Mouse (Mus musculus): ENCODE data around the gene Plxnc1.

Gene Plxnc1

DNA sequence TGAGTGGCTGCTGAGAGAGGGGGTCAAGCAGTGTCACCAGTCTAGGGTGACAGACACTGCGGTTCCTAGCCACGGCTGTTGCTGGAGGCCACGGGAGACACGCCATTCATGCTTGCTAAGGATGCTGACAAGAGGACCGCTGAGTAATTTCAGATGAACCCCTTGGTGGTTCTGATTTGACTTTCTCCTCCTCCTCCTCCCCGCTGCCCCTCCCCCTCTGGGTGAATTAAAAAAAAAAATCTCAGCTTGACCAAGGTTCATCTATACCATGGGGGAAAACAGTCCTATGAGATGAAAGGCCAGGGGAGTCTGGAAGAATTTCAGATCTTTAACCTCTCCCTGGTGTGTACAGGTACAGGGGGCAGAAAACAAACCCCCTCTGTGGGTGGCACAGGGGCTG, 22.9 kb downstream of the Plxnc1 start:
- no peak for DNase-seq (ENCODE audit: low read depth in 2 of 2, low spot score in 2 of 2)

GRCm38 (mm10) chr10:94920526-94920925, 24.1 kb downstream of the Plxnc1 start:
- no peak for DNase-seq (ENCODE audit: low read depth in 2 of 2, low spot score in 2 of 2)

DNA sequence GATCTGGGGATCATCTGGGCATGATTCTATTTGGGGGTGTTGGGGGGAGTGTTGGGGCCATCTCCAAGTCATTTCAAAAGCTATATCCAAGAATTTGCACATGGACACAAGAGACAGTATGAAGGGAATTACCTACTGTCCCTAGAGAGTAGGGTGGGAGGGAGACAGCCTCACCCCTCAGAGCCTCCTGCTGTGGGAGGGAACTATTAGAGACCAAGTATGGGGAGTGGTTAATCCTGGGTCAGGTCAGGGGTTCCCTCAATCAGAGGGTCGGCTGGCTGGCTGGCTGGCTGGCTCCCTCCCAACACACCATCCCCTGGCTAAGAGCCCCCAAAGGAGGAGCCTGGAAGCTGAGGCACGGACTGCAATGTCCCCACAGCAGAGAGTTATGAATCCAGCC, 24.7 kb downstream of the Plxnc1 start:
- no peak for DNase-seq (ENCODE audit: low read depth in 2 of 2, low spot score in 2 of 2)

DNA sequence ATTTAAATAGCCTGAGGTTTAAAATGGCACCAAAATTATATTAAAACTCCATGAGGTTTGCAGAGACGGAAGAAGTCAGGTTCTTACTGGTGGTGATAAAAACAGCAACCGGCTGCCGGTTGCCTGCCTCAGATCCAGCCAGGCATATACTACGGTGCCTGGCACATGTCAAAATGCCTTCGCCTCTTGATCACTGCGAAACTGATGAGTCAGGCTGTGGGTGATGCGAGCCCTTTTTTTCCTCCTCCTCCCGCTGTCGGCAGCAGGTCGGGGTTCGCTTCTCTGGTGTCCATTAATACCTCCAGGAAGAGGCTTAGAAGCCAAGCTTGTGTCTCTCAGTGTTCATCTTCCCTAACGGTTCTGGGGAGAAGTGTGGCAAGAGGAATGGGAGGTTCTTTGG, 25.1 kb downstream of the Plxnc1 start:
- DNase-seq (ENCODE audit: low read depth in 2 of 2, low spot score in 2 of 2) = no peak

DNA sequence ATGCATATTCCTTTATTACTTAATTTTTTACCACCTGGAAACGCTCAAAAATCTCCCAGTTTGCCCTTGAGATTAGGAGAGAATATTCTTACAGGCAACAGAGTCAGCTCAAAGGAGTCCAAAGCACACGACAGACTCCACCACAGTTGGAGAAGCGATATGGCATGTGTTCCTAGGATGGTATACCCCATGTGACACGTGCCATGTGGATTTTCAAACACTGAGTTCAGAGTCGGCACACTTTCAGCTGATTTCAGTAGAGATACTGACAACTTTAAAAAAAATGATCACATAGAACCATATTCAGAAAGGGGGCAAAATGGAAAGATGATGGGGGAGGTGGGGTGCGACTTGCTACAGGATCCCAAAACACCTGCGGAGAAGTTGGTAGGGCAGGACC, 26.0 kb downstream of the Plxnc1 start:
- DNase-seq (ENCODE audit: low read depth in 2 of 2, low spot score in 2 of 2) = no peak

DNA sequence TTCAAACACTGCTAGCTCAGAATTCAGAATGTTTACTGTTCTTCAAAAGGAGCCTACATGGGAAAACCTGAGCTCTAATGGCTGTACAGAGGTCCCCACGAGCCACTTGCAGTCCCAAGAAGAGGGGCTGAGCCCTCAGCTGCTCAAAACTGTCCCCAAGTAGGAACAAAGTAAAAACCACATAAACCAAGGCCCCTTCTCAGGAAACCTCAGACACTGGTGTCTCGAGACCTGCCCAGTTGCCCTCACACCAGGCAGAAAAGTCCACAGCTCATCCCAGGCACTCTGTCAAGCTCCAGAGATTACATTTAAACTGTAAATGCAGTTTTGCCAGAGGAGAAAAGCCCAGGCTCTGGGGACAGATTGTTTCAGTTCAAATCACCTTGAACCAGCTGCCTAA, 26.6 kb downstream of the Plxnc1 start:
- DNase-seq (ENCODE audit: low read depth in 2 of 2, low spot score in 2 of 2) = no peak

DNA sequence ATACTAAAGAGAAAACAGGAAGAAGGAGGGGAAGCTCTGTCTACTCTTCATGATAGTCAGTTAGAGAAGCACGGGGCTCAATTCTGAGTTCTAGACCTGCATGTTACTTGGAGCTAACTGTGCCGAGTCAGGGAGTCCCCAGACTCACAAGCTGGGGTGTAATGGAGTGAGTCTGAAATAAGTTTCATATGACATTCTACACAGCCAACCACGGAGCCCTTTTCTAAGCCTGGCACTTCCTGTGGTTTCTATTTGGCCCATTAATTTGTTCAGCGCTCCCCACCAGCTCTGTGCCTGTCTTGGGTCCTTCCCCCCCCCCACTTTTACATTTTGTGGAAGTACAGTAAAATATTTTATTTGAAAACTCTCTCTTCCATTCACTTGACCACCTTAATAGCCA, 27.3 kb downstream of the Plxnc1 start:
- no peak for DNase-seq (ENCODE audit: low read depth in 2 of 2, low spot score in 2 of 2)

DNA sequence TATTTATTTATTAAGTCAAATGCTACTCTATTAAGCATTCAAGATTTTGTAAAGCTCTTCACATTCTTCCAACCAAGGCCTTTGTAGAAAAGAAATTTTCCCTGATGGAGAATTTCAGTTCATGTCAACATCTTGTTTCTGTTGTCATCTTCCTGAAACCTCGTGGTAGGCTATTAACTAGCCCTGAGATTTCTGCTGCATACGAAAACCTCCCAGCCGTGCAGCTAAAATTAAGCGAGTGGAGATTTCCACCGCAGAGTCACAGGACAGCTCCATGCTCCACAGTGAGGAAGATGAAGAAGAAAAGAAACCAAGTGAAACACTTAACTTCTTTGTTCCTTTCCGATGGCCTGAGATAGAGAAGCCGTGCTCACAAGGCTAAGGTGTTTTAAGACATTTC, 28.0 kb downstream of the Plxnc1 start:
- DNase-seq (ENCODE audit: low read depth in 2 of 2, low spot score in 2 of 2) = no peak

DNA sequence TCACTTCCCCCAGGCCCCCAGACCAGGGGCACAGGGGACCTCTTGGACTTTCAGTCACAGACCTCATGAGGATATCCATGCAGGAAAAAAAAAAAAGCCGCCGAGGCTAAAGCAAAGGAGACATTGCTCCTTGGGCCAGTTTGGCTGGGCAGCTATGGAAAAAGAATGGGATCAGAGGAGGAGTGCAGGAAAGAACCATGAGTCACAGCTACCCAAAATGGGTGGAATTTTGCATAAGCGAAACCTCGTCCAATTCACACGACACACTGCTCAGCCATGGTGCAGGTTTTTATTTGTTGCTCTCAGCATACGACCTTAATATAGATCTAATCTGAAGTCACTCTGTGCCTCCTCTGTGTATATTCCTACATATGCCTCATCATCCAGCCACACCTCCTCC, 28.9 kb downstream of the Plxnc1 start:
- DNase-seq (ENCODE audit: low read depth in 2 of 2, low spot score in 2 of 2) = no peak

DNA sequence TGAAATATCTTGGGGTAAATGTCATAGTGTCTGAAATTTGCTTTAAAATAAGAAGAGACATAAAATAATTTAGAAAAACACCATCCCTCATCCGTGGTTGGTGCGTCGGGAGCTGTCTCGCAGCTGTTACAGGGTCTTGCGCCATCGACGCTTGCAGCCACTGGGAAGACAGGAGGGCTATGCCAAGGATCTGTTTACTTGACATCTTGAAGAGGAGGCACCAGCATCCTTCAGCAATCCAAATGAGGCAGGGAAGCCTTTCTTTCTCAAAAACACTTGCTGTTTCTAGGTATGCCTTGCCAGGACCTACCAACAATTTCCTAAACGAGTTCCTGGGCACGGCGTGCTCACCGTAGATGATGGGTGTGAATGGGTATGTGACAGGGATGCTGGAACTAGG, 30.6 kb downstream of the Plxnc1 start:
- no peak for DNase-seq (ENCODE audit: low read depth in 2 of 2, low spot score in 2 of 2)

GRCm38 (mm10) chr10:94913336-94913739, 31.3 kb downstream of the Plxnc1 start:
- no peak for DNase-seq (ENCODE audit: low read depth in 2 of 2, low spot score in 2 of 2)

GRCm38 (mm10) chr10:94912551-94912950, 32.1 kb downstream of the Plxnc1 start:
- no peak for DNase-seq (ENCODE audit: low read depth in 2 of 2, low spot score in 2 of 2)

DNA sequence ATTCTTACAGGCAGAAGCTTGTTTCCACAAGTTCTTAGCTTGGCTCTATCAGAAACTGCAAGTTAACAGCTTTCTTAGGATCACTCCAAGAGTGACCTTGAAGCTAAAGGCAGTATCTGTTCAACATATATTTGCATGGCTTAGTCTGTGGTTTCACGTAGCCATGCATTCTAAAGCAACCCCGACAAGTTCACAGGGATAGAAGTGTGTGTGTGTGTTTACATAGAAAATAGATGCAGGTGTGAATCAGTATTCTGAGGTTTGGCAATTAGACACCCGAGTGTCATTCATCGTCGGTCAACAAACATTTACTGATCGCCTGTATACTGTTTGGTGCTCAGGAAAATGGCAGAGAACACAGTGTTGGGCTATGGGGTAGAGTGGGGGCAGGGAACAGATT, 33.5 kb downstream of the Plxnc1 start:
- no peak for DNase-seq (ENCODE audit: low read depth in 2 of 2, low spot score in 2 of 2)

- no peak for DNase-seq (ENCODE audit: low read depth in 2 of 2, low spot score in 2 of 2)
Measured at GRCm38 (mm10) chr10:94910570-94910969, 34.1 kb downstream of the Plxnc1 start.

- DNase-seq (ENCODE audit: low read depth in 2 of 2, low spot score in 2 of 2) = no peak
Measured at GRCm38 (mm10) chr10:94909789-94910188, 34.8 kb downstream of the Plxnc1 start.

- DNase-seq (ENCODE audit: low read depth in 2 of 2, low spot score in 2 of 2) = no peak
Measured at GRCm38 (mm10) chr10:94908976-94909717, 35.5 kb downstream of the Plxnc1 start.

DNA sequence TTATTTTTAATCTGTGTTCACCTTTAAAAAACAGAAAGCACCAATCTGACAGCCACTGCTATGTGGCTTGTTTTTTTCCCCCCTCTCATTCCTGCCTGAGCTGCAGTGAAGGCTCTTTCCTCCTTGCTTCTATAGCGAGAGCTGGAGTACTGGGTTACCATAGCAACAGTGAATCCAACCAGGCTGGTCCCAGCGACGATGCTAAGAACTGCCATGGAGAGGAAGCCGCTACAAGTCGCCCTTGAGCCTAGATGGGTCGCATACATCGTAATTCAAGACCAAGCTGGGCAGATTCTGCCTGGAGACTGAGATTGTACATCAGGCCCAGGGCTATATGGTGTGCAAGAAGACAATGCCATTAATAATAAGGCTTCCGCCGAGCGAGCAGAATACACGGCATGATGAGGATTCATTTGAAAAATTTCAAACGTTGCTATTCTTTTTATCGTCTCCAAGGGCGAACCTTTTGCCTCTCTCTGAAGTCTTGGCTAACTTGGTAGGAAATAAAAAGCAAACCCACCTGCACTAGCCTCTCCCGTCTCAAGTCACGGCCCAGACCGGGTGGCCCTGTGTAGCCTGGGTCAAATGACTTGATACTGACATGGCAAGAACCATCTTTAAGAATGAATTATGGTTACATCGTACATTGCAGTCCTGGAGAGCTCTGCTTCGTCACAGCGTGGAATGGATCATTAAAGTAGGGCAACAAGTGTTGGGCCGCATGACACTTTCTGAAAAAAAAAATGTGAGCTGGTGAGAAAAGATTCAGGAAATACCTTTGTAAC, 38.8 kb downstream of the Plxnc1 start:
- DNase-seq (ENCODE audit: low read depth in 2 of 2, low spot score in 2 of 2) = no peak

DNA sequence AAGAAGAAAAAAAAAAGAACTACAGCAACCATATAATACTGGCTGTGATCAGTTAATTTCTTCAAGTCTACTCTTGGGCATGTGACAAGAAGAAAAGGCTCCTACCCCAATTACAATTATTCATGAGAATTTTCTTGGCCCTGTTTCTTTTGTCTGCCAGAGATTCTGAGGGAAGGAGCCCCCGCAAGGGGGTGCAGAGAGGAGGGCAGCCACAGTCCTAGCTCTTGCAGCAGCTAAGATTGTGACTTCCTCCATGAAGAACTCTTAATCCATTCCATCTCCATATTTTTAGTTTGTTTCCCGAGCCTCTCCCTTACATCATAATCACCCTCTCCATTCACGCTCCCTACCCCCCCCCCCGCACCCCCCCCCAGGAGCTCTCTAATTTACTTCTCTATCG, 39.4 kb downstream of the Plxnc1 start:
- DNase-seq (ENCODE audit: low read depth in 2 of 2, low spot score in 2 of 2) = no peak

GRCm38 (mm10) chr10:94896950-94897349, 47.7 kb downstream of the Plxnc1 start:
- no peak for DNase-seq (ENCODE audit: low read depth in 2 of 2, low spot score in 2 of 2)

DNA sequence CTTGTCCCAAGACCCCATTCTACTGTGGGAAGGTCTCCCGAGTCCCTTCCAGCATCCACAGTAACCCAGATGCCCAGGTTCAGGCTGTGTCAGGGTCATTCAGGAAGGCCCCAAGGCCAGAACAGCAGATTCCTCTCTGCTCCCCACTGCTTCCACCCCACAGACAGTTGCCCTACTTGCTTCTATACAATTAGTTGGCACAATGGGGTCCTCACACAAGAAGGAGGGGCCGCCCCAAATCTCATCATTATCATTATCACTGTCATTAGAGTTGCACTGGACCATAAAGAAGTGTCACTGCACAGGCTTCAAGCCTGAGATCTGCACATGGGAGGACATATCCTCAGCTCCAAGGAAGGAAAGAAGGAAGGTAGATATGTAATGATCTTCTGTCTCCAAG, 48.3 kb downstream of the Plxnc1 start:
- no peak for DNase-seq (ENCODE audit: low read depth in 2 of 2, low spot score in 2 of 2)

DNA sequence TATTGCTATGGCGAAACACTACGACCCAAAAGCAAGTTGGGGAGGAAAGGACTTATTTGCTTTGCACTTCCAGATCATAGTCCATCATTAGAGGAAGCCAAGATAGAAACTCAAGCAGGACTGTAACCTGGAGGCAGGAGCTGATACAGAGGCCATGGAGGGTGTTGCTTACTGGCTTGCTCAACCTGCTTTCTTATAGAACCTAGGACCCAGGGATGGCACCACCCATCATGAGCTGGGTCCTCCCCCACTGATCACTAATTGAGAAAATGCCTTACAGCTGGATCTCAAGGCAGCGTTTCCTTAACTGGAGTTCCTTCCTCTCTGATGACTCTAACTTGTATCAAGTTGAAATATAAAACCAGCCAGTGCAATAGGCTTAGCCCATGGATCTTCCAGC, 48.8 kb downstream of the Plxnc1 start:
- no peak for DNase-seq (ENCODE audit: low read depth in 2 of 2, low spot score in 2 of 2)

DNA sequence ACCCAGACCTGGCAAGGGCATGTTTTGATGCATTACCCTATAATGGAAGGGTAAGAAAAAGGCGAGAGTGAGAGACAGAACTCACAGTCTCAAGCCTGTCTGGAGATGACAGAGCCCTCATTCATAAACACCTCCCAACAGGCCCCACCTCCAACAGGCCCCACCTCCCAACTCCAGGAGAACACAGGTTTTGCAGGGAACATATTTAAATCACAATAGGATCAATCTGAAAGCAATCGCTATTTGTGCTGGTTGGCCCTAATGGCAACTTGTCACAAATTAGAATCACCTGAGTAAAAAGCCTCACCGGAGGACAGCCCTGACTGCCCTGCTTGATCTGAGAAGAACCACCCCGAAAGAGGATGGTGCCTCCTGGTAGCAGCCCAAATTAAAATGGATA, 54.9 kb downstream of the Plxnc1 start:
- DNase-seq (ENCODE audit: low read depth in 2 of 2, low spot score in 2 of 2) = no peak

DNA sequence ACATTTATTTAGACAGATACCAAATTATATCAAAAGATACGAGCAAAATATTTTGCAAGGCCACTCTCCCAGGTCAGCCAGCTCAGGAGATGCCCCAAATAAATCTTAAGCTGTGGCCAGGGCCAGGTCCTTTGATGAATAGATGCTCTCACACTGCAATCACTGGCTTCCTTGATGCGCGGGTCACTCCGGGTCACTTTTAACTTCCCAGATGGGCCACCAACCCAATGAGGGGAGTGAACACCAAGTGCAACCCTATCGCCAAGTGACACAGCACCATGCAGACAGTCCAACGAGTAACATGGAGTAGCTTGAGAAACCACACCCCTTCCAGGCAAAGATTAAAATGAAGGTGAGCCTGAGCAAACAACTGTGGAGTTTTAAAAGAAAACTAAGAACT, 61.4 kb downstream of the Plxnc1 start:
- DNase-seq (ENCODE audit: low read depth in 2 of 2, low spot score in 2 of 2) = no peak
